Mouse (Mus musculus) B cell, adult 2 months (primary cell): ENCODE results near the gene Olfr164.

ENCODE experiments used
- DNase-seq, 2 experiments: peaks; one replicate each; pipeline ENCODE4 v3.0.0; 2022

Gene Olfr164

GRCm38 (mm10) chr16:19313964-19314363 is at the start of gene Olfr164:
TSS of gene Olfr164 (minus strand) at chr16:19314064.
- DNase-seq, result no peak

DNA sequence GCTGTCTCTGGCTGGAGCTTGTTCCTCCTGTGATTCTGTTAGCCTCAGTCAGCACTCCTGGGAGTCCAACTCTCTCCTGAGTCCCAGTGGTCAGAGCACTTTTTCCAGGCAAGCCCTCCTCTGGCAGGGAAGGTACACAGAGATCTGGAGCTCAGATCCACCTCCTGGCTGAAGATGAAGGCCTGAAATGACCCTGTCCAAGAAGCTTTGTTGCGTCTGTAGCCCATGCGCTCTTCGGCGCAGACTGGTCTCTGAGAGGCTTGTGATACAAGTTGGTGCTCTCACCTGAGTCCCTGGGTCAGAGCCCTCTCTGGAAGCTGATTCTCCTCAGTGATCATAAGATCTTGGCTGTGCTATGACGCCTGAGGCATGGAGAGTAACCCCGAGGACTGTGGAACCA is 35.2 kb upstream of the Olfr164 start:
- DNase-seq, result no peak

- peak; percentile 64 to 71 for DNase-seq
These were observed 50.6 kb downstream of the Olfr164 start for GRCm38 (mm10) chr16:19263235-19263634.

- DNase-seq, result no peak
These were observed 53.1 kb downstream of the Olfr164 start for GRCm38 (mm10) chr16:19260780-19261179.

- peak; percentile 57 to 68 for DNase-seq
These were observed 68.0 kb downstream of the Olfr164 start for GRCm38 (mm10) chr16:19245835-19246234.

GRCm38 (mm10) chr16:19241539-19242025 is 72.3 kb downstream of the Olfr164 start:
- DNase-seq, result no peak

- DNase-seq, result no peak
These were observed 72.9 kb downstream of the Olfr164 start for GRCm38 (mm10) chr16:19240792-19241538.

DNA sequence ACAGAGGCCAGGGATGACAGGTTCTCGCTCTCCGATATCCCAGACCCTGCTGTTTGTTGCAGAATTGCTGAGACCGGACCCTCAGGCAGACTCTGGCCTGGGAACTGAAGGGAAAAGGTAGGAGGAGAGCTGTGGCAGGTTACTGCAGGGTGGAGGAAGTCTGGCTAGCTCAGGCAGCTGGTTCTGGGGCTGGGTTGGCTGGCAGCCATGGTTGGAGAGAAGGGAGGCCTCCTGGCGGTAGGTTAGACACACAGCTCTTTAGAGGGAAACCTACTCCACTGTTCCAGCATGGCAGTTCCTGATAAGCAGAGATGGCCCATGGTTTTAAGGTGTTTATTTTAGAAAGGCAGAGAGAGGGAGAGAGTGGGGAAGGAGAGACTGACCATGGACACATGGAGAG is 77.1 kb downstream of the Olfr164 start:
- DNase-seq, result peak; percentile 60 to 62
